Mouse (Mus musculus) skeletal muscle tissue, adult 2 months (tissue): ENCODE results near the gene Fhdc1.

Experiments used
- DNase-seq: peaks from one replicate; pipeline ENCODE4 v3.0.0-alpha.2; 2012; ENCODE audit warnings: low read depth, low spot score

The Fhdc1 gene

GRCm38 (mm10) chr3:84480006-84480897, at the start of gene Fhdc1:
TSS of gene Fhdc1 (minus strand) at chr3:84480429.
- DNase-seq = no peak

DNA sequence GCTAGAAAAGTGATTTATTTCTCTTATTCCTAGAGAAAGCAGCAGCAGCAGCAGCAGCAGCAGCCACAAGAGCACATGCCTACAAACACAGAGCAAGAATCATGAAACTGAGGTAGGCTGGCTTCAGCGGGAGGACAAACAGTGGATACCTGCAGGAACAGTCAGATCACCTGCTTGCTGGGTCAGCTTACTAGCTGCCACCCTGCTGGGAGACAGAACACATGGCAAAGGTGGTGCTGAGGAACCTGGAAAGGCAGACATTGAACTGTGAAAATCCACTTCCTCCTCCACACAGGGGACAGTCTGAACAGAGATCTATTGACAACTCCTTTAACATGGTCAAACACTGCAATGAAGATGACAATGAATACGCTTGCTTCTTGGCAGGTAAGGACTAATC, 48.8 kb upstream of the Fhdc1 start:
- DNase-seq = no peak

GRCm38 (mm10) chr3:84524952-84525351, 44.7 kb upstream of the Fhdc1 start:
- DNase-seq = no peak

GRCm38 (mm10) chr3:84516163-84516562, 35.9 kb upstream of the Fhdc1 start:
- no peak for DNase-seq

DNA sequence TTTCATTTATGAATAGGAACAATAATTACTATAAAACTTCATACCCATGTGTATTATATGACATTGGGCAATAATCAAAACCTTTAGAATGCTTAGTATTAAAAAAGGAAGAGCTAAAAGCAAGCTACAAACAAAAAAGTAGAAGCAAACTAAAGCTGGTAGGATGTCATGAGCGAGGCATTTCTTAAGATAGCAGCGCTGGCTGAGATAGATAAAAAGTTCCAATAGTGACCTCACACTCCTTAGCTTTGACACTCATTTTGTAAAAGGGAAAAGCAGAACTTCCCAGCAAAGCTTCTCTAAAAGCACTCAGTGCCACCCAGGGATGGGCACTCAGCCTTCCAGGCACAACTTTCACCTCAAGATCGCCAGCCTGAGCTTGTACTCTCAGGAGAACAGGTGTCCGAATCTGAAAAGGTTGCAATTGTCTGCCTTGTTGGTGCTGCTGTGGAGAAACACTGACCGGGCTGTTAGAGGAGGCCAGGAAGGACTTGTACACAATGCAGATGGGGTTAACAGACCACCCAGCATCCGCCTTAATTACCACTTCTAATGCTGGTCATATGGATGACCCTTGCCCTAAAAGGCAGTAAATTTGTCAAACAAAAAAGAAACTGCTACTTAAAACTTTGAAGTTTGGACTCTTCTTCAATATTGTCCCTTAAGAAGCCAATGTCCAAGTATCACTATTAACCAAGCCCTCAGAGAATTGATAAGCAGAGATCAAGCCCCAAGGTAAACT, 32.7 kb upstream of the Fhdc1 start:
- no peak for DNase-seq

DNA sequence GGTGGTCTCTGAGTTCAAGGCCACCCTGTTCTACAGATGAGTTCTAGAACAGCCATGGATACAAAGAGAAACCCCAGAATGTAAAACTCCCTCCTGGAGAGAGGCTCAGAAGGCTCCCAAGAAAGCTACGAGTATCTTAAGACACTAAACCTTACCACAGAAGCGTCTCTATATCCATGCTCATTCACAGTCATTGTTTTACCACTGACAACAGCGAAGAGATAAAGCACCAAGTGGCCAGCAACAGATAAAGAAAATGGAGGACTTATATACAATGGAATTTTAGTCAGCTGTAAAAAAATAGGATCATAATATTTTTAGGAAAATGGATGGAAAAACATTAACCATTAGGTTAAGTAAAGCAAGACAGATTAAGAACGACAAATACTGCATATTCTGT, 25.0 kb upstream of the Fhdc1 start:
- no peak for DNase-seq

- no peak for DNase-seq
Observed at GRCm38 (mm10) chr3:84504291-84504690, 24.1 kb upstream of the Fhdc1 start.

DNA sequence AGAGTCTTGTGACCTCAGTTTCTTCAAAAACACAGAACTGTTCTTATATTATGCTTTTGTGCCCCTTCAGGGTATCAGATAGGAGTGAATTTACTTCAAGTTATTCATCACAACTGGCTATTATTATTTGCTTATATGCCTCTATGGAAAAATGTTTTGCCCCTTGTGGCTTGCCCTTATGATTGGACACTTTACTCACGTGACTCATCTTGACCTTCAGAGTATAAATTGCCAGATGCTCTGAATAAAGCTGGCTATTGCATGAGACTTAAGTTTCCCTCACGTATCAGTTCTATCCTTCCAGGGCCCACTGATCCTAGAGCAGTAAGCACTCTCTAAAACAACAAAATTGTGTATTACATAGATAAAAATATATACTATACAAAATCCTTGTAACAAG, 21.9 kb upstream of the Fhdc1 start:
- no peak for DNase-seq

- no peak for DNase-seq
Observed at GRCm38 (mm10) chr3:84500491-84500890, 20.3 kb upstream of the Fhdc1 start.

- no peak for DNase-seq
Observed at GRCm38 (mm10) chr3:84497718-84498117, 17.5 kb upstream of the Fhdc1 start.

DNA sequence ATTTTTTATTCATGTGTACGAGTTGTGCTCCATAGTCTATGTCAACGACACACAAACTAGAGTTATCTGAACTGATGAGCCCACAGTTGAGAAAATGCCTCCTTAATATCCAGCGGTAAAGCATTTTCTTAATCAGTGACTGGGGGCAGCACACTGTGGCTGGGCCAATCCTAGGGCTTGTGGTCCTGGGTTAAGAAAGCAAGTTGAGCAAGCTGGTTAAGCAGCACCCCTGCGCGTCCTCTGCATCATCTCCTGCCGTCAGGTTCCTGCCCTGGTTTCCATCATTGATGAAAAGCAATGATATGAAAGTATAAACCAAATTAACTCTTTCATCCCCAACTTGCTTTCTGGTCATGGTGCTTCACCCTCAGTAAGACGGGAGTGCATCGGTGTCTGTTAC, 12.4 kb upstream of the Fhdc1 start:
- no peak for DNase-seq

DNA sequence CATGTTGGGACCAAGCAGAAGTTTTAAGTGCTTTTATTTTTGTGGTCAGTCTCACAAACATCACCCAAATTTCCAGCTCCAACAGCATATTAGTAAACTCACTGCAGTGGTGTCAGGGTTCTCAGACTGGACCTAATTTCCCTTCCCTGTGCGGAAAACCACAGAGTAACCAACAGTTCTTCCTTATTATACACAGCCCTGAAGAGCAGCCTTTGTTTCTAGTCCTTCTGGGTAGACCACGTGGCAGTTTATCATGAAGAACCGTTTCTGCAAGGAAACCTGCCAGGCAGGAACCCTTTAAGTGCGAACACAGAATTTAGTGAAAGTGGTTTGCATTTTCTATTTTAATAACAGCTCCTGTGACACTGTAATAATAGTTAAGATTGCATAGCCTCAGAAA, 11.9 kb upstream of the Fhdc1 start:
- DNase-seq = no peak

GRCm38 (mm10) chr3:84488716-84489115, 8.5 kb upstream of the Fhdc1 start:
- DNase-seq = no peak

DNA sequence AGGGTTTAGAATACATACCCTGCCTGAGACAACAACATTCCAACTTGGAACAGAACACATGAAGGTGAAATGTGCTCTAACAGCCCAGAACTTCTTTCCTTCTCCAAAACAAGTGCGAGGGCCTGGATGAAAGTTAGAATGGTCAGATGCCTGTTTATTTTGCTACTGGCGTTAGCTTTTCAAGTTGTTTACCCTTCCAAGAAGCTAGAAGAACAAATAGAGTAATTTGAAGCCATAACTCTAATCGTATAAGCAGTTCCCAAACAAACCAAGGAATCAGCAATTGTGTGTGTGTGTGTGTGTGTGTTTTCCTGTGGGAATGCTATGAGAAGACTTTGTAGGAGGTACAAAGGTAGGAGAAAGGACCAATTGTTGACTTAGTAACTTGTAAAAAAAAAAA, 4.7 kb upstream of the Fhdc1 start:
- no peak for DNase-seq

GRCm38 (mm10) chr3:84484333-84484732, 4.1 kb upstream of the Fhdc1 start:
- DNase-seq = no peak

GRCm38 (mm10) chr3:84482121-84482520, 1.9 kb upstream of the Fhdc1 start:
- no peak for DNase-seq

GRCm38 (mm10) chr3:84481104-84481503, 875 bp upstream of the Fhdc1 start:
- DNase-seq = no peak

DNA sequence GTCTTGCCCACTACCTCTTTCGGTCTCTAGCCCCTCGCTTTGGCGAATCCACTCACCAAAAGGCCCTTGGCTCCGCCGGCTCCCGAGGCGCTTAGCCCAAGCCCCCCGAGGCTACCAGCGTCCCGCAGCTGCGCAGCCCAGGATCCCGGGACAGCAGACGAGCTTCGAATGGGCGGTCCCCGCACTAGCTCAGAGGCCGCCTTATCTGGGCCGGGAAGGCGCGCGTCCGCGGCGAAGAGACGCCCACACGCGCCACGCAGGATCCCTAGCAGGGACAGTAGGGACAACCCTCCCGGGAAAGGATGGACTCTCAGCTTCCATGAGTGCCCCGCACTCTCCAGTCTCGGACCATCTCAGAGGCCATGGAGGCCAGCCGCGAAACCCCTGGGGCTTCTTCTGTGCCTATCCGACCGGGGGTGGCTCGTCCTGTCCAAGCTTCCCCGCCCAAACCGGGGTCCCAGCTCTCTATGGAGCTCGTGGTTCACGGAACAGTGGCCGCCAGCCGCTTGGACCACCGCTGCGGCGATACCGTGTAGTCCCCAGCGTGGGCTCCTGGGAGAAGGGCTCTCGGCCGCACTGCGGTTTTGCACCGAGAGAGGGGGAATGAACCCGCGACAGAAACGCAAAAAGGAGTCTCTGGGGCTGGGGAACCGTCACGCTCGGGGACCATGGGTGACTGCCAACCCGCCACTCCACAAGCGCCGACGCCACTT, 780 bp downstream of the Fhdc1 start:
- no peak for DNase-seq

GRCm38 (mm10) chr3:84478896-84479292, 1.3 kb downstream of the Fhdc1 start:
- no peak for DNase-seq

- no peak for DNase-seq
Observed at GRCm38 (mm10) chr3:84478195-84478594, 2.0 kb downstream of the Fhdc1 start.

- DNase-seq = no peak
Observed at GRCm38 (mm10) chr3:84477498-84477897, 2.7 kb downstream of the Fhdc1 start.
